Mouse (Mus musculus) forebrain, embryonic 10.5 days (tissue): ENCODE measurements around the gene Rab8b. TPM values are rescaled to one million over a fixed set of nuclear protein-coding genes. Genes with fewer than 3 reads are reported as not detected.
"Not testable (repeated sequence)": the region's sequence is repeated elsewhere in the genome, so short reads cannot be mapped to it uniquely, and the experiment has no call there.

ENCODE experiments used
- DNase-seq: peaks from one replicate; pipeline ENCODE4 v3.0.0-alpha.2; 2017; ENCODE audit warnings: low spot score; ENCODE audit errors: extremely low spot score
- H3K27ac ChIP-seq: fragments of 300-500 bp; sonication (generic); 2 replicates; pipeline ENCODE4 v1.5.1; 2016; ENCODE audit warnings: mild to moderate bottlenecking
- H3K27me3 ChIP-seq: fragments of 300-500 bp; sonication (generic); 2 replicates; pipeline ENCODE4 v1.6.1; 2016; ENCODE audit warnings: mild to moderate bottlenecking; ENCODE audit not compliant: poor library complexity, severe bottlenecking
- H3K36me3 ChIP-seq: fragments of 300-500 bp; sonication (generic); replicated peaks from 2 replicates; pipeline ENCODE4 v1.6.1; 2016; ENCODE audit warnings: mild to moderate bottlenecking, moderate library complexity
- H3K4me1 ChIP-seq: fragments of 300-500 bp; sonication (generic); 2 replicates; pipeline ENCODE4 v1.6.1; 2016
- H3K4me3 ChIP-seq: fragments of 300-500 bp; sonication (generic); 2 replicates; pipeline ENCODE4 v1.5.1; 2016; ENCODE audit warnings: mild to moderate bottlenecking, moderate library complexity
- H3K9me3 ChIP-seq: fragments of 300-500 bp; sonication (generic); 2 replicates; pipeline ENCODE4 v1.6.1; 2016; ENCODE audit warnings: mild to moderate bottlenecking, moderate library complexity
- WGBS: fragments of 180-500 bp; shearing (Covaris S2); methylation state at CpG from one replicate; pipeline ENCODE4 v1.1.7; 2016; 5-methylcytosine and 5-hydroxymethylcytosine counted together
- polyA plus RNA-seq: library from polyadenylated mRNA; unstranded; fragments of >200 nt; fragmentation: Nextera tagmentation; extraction: Ambion mirVana; gene quantifications from 2 replicates; pipeline ENCODE4 v1.2.1, GENCODE M21; 2016

The Rab8b gene
- polyA plus RNA-seq, 1 experiment from 2014 or later, result 34.0 TPM

GRCm38 (mm10) chr9:66852592-66852991 is 66.9 kb downstream of the Rab8b start:
- H3K9me3 ChIP-seq, result no peaks in the 10 kb centered on the region
- 55% methylated on average over 6 of the region's 6 CpGs for WGBS
- no peaks in the 10 kb centered on the region for H3K27me3 ChIP-seq
- no peak overlapping the region for H3K27ac ChIP-seq
- DNase-seq, result no peak
- H3K36me3 ChIP-seq, result peaks cover 40% of the 10 kb centered on the region
- H3K4me3 ChIP-seq, result no peak overlapping the region
- peaks cover 18% of the 10 kb centered on the region for H3K4me1 ChIP-seq

- Histone ChIP-seq H3K4me1 (peaks cover 18% of the 10 kb centered on the region), H3K9me3 (no peaks in the 10 kb centered on the region), H3K4me3 (no peak overlapping the region), H3K36me3 (peaks cover 44% of the 10 kb centered on the region), H3K27me3 (no peaks in the 10 kb centered on the region), H3K27ac (no peak overlapping the region)
- WGBS, result 87% methylated on average over 5 of the region's 5 CpGs
- DNase-seq, result no peak
These were observed 68.5 kb downstream of the Rab8b start for GRCm38 (mm10) chr9:66850966-66851365.

- 0 out of 2 replicates have a peak, but pooled peaks cover 3% of the 10 kb centered on the region for H3K4me1 ChIP-seq
- H3K36me3 ChIP-seq, result peaks cover 32% of the 10 kb centered on the region
- no peak overlapping the region for H3K27ac ChIP-seq
- H3K9me3 ChIP-seq, result no peaks in the 10 kb centered on the region
- no peak overlapping the region for H3K4me3 ChIP-seq
- WGBS, result 95% methylated on average over 5 of the region's 5 CpGs
- no peaks in the 10 kb centered on the region for H3K27me3 ChIP-seq
- DNase-seq, result no peak
These were observed 72.7 kb downstream of the Rab8b start for GRCm38 (mm10) chr9:66846822-66847221.

GRCm38 (mm10) chr9:66835097-66835480 is 84.4 kb downstream of the Rab8b start:
- H3K4me1 ChIP-seq, result peaks cover 22% of the 10 kb centered on the region
- peaks cover 45% of the 10 kb centered on the region for H3K27me3 ChIP-seq
- no peaks in the 10 kb centered on the region for H3K9me3 ChIP-seq

GRCm38 (mm10) chr9:66834318-66835096 is 85.0 kb downstream of the Rab8b start, which contains the start of gene Aph1c:
Aph1c (minus strand) TSS chr9:66834726.
- under 1% methylated on average over 58 of the region's 58 CpGs for WGBS
- Histone ChIP-seq H3K27ac (peak within 1 kb of the TSS; percentile 60), H3K4me3 (peak within 1 kb of the TSS; percentile 70)

More at GRCm38 (mm10) chr9:66835097-66835480, 84.4 kb downstream of the Rab8b start:
- H3K27ac ChIP-seq, result peak overlapping the region; percentile 60
- no peaks in the 10 kb centered on the region for H3K36me3 ChIP-seq
- under 1% methylated on average over 24 of the region's 24 CpGs for WGBS
- DNase-seq, result no peak
- H3K4me3 ChIP-seq, result peak overlapping the region; percentile 70

GRCm38 (mm10) chr9:66833851-66834250 is 85.6 kb downstream of the Rab8b start:
- WGBS, result 13% methylated on average over 7 of the region's 7 CpGs
- H3K4me3 ChIP-seq, result peak overlapping the region; percentile 70

More at GRCm38 (mm10) chr9:66834318-66835096, 85.0 kb downstream of the Rab8b start, which contains the start of gene Aph1c:
- DNase-seq, result peak; percentile 99
- peaks cover 45% of the 10 kb centered on the region for H3K27me3 ChIP-seq
- no peaks in the 10 kb centered on the region for H3K9me3 ChIP-seq
- H3K4me1 ChIP-seq, result peaks cover 22% of the 10 kb centered on the region
- H3K36me3 ChIP-seq, result no peaks in the 10 kb centered on the region

GRCm38 (mm10) chr9:66832366-66832908 is 87.0 kb downstream of the Rab8b start:
- H3K36me3 ChIP-seq, result no peaks in the 10 kb centered on the region
- WGBS, result 76% methylated on average over 4 of the region's 4 CpGs
- H3K4me3 ChIP-seq, result no peak overlapping the region
- no peak overlapping the region for H3K27ac ChIP-seq
- H3K4me1 ChIP-seq, result peaks cover 22% of the 10 kb centered on the region
- no peak for DNase-seq
- no peaks in the 10 kb centered on the region for H3K9me3 ChIP-seq
- H3K27me3 ChIP-seq, result peaks cover 45% of the 10 kb centered on the region

More at GRCm38 (mm10) chr9:66833851-66834250, 85.6 kb downstream of the Rab8b start:
- Histone ChIP-seq H3K36me3 (no peaks in the 10 kb centered on the region), H3K9me3 (no peaks in the 10 kb centered on the region), H3K27me3 (peaks cover 45% of the 10 kb centered on the region), H3K4me1 (peaks cover 22% of the 10 kb centered on the region), H3K27ac (no peak overlapping the region)
- DNase-seq, result no peak

- Histone ChIP-seq H3K4me1 (no peaks in the 10 kb centered on the region), H3K27me3 (no peaks in the 10 kb centered on the region), H3K9me3 (no peaks in the 10 kb centered on the region), H3K4me3 (no peak overlapping the region), H3K27ac (no peak overlapping the region), H3K36me3 (no peaks in the 10 kb centered on the region)
- DNase-seq, result no peak
- WGBS, result 51% methylated on average over 1 of the region's 1 CpGs
These were observed 93.5 kb downstream of the Rab8b start for GRCm38 (mm10) chr9:66825990-66826389.

GRCm38 (mm10) chr9:66822255-66822654 is 97.2 kb downstream of the Rab8b start:
- H3K27ac ChIP-seq, H3K4me3 ChIP-seq, H3K9me3 ChIP-seq, H3K36me3 ChIP-seq, DNase-seq, H3K27me3 ChIP-seq, H3K4me1 ChIP-seq: not testable (repeated sequence)
- WGBS, result 86% methylated on average over 1 of the region's 5 CpGs

- no peak overlapping the region for H3K27ac ChIP-seq
- H3K4me1 ChIP-seq, result peaks cover 3% of the 10 kb centered on the region; the same call in 1 of the 2 replicates
- no peaks in the 10 kb centered on the region for H3K9me3 ChIP-seq
- no peak overlapping the region for H3K4me3 ChIP-seq
- no peaks in the 10 kb centered on the region for H3K36me3 ChIP-seq
- no peak for DNase-seq
- WGBS, result 83% methylated on average over 5 of the region's 5 CpGs
- H3K27me3 ChIP-seq, result no peaks in the 10 kb centered on the region
These were observed 98.5 kb downstream of the Rab8b start for GRCm38 (mm10) chr9:66820996-66821395.

GRCm38 (mm10) chr9:66813392-66813791 is 106.1 kb downstream of the Rab8b start:
- Histone ChIP-seq H3K27ac (no peak overlapping the region), H3K36me3 (no peaks in the 10 kb centered on the region), H3K4me1 (peaks cover 24% of the 10 kb centered on the region), H3K4me3 (no peak overlapping the region), H3K27me3 (peaks cover 4% of the 10 kb centered on the region), H3K9me3 (no peaks in the 10 kb centered on the region)
- 3% methylated on average over 2 of the region's 2 CpGs for WGBS
- DNase-seq, result no peak

GRCm38 (mm10) chr9:66805951-66806350 is 113.5 kb downstream of the Rab8b start:
- peak; percentile 47 for DNase-seq
- Histone ChIP-seq H3K27ac (peak overlapping the region; percentile 65; the same call in 1 of the 2 replicates), H3K4me1 (peaks cover 16% of the 10 kb centered on the region), H3K4me3 (peak overlapping the region; percentile 46), H3K27me3 (peaks cover 67% of the 10 kb centered on the region)
- H3K9me3 ChIP-seq, H3K36me3 ChIP-seq: not testable (repeated sequence)
- 2% methylated on average over 31 of the region's 37 CpGs for WGBS

- H3K27me3 ChIP-seq, result peaks cover 56% of the 10 kb centered on the region
- peaks cover 14% of the 10 kb centered on the region for H3K4me1 ChIP-seq
- DNase-seq, result no peak
- no peaks in the 10 kb centered on the region for H3K36me3 ChIP-seq
- H3K27ac ChIP-seq, result no peak overlapping the region
- H3K4me3 ChIP-seq, result no peak overlapping the region
- H3K9me3 ChIP-seq, result no peaks in the 10 kb centered on the region
- 55% methylated on average over 12 of the region's 12 CpGs for WGBS
These were observed 117.5 kb downstream of the Rab8b start for GRCm38 (mm10) chr9:66801947-66802346.
